ENCODE assay signal across 21 mouse cellular contexts in genomic region chr13:119783581-119783980, GRCm38 (mm10). TPM values are rescaled to one million over a fixed set of nuclear protein-coding genes. Genes with fewer than 3 reads are reported as not detected.
"Had no signal": no experiment of that assay in that cellular context is flagged by ENCODE, and none has a peak within 500 bp of the region (broad histone marks: within the 10 kb centered on the region; RNA-seq: fewer than 3 reads in every experiment).

No protein-coding gene starts in this region.

- H3K9ac ChIP-seq: limb, embryonic 12.5 days; liver, embryonic 14.5 days; midbrain, embryonic 12.5 days had no signal

- ATAC-seq: midbrain, embryonic 16.5 days had no signal

- H3K4me3 ChIP-seq: limb, embryonic 12.5 days; midbrain, embryonic 12.5 days had no signal

- H3K4me1 ChIP-seq: limb, embryonic 12.5 days had no signal

- H3K4me2 ChIP-seq: limb, embryonic 12.5 days; midbrain, embryonic 12.5 days had no signal

- H3K9me3 ChIP-seq: limb, embryonic 12.5 days; midbrain, embryonic 12.5 days had no signal

- H3K27me3 ChIP-seq: limb, embryonic 12.5 days; midbrain, embryonic 12.5 days had no signal

- H3K27ac ChIP-seq: kidney, postnatal 0 days; limb, embryonic 12.5 days; liver, embryonic 14.5 days; macrophage; midbrain, embryonic 12.5 days had no signal

- DNase-seq: kidney, adult 8-10 months; kidney, postnatal 36 days; layer of hippocampus, adult 9-11 months; lung, adult 2 months; lung, postnatal 10 days; right cerebral cortex, postnatal 14 days; thymus, adult 18-20 months; thymus, postnatal 14 days had no signal

RNA-seq across cellular contexts. Expression of gene AF067063, which starts 46.4 kb away (rescaled TPM):
- total RNA-seq: layer of hippocampus, adult 18-20 months; left cerebral cortex, postnatal 36 days; liver, adult 2 months; megakaryocyte-erythroid progenitor cell, adult 5-6 weeks had no signal
- polyA plus RNA-seq: kidney, postnatal 0 days; limb, embryonic 12.5 days; liver, adult 2 months; liver, embryonic 14.5 days; lung, adult 2 months; macrophage; midbrain, embryonic 12.5 days; midbrain, embryonic 16.5 days; neural tube, embryonic 14.5 days; spleen, adult 2 months; urinary bladder, adult 2 months had no signal

RNA-seq across cellular contexts. Expression of gene D13Ertd608e, which starts 52.2 kb away (rescaled TPM):
- total RNA-seq: layer of hippocampus, adult 18-20 months; left cerebral cortex, postnatal 36 days; liver, adult 2 months; megakaryocyte-erythroid progenitor cell, adult 5-6 weeks had no signal
- polyA plus RNA-seq: kidney, postnatal 0 days; limb, embryonic 12.5 days; liver, adult 2 months; liver, embryonic 14.5 days; lung, adult 2 months; macrophage; midbrain, embryonic 12.5 days; midbrain, embryonic 16.5 days; neural tube, embryonic 14.5 days had no signal
